Mouse (Mus musculus): ENCODE measurements around the gene Slc2a3. TPM values are rescaled to one million over a fixed set of nuclear protein-coding genes. Genes with fewer than 3 reads are reported as not detected.

Gene Slc2a3
- polyA plus RNA-seq, 1 experiment from 2014 or later = 39.5 TPM

- Histone ChIP-seq H3K4me1 (ENCODE audit: control insufficient read depth, insufficient read depth, low read length) (no peaks in the 10 kb centered on the region), H3K4me3 (ENCODE audit: low read depth, low read length) (no peak overlapping the region), H3K27me3 (ENCODE audit: control insufficient read depth, insufficient read depth, low read length) (no peaks in the 10 kb centered on the region), H3K9ac (ENCODE audit: low read length) (no peak overlapping the region), H3K36me3 (ENCODE audit: control insufficient read depth, insufficient read depth, low read length) (no peaks in the 10 kb centered on the region), H3K4me2 (ENCODE audit: low read depth) (no peak overlapping the region), H3K9me3 (ENCODE audit: control insufficient read depth, low read length) (no peaks in the 10 kb centered on the region), H3K27ac (ENCODE audit: low read depth, low read length) (no peak overlapping the region)
- 82% methylated on average over 3 of the region's 3 CpGs for WGBS
- no peak for DNase-seq (ENCODE audit: low spot score)
- ATAC-seq (ENCODE audit: insufficient read depth, low FRiP score, low TSS enrichment) = no peak
These were observed 106.0 kb downstream of the Slc2a3 start for GRCm38 (mm10) chr6:122695398-122695797.

- DNase-seq (ENCODE audit: low spot score) (no peak), ATAC-seq (ENCODE audit: insufficient read depth, low FRiP score, low TSS enrichment) (no peak)
- Histone ChIP-seq H3K27ac (ENCODE audit: low read depth, low read length) (no peak overlapping the region), H3K4me2 (ENCODE audit: low read depth) (no peak overlapping the region), H3K27me3 (ENCODE audit: control insufficient read depth, insufficient read depth, low read length) (no peaks in the 10 kb centered on the region), H3K9me3 (ENCODE audit: control insufficient read depth, low read length) (no peaks in the 10 kb centered on the region), H3K36me3 (ENCODE audit: control insufficient read depth, insufficient read depth, low read length) (no peaks in the 10 kb centered on the region), H3K9ac (ENCODE audit: low read length) (no peak overlapping the region), H3K4me1 (ENCODE audit: control insufficient read depth, insufficient read depth, low read length) (no peaks in the 10 kb centered on the region), H3K4me3 (ENCODE audit: low read depth, low read length) (no peak overlapping the region)
- 91% methylated on average over 5 of the region's 5 CpGs for WGBS
These were observed 111.4 kb downstream of the Slc2a3 start for GRCm38 (mm10) chr6:122690082-122690481.

GRCm38 (mm10) chr6:122689411-122690055 lies 111.9 kb downstream of the Slc2a3 start:
- Histone ChIP-seq H3K9me3 (ENCODE audit: control insufficient read depth, low read length) (no peaks in the 10 kb centered on the region), H3K9ac (ENCODE audit: low read length) (no peak overlapping the region), H3K27ac (ENCODE audit: low read depth, low read length) (no peak overlapping the region), H3K4me2 (ENCODE audit: low read depth) (no peak overlapping the region), H3K4me1 (ENCODE audit: control insufficient read depth, insufficient read depth, low read length) (no peaks in the 10 kb centered on the region), H3K36me3 (ENCODE audit: control insufficient read depth, insufficient read depth, low read length) (no peaks in the 10 kb centered on the region), H3K4me3 (ENCODE audit: low read depth, low read length) (no peak overlapping the region), H3K27me3 (ENCODE audit: control insufficient read depth, insufficient read depth, low read length) (no peaks in the 10 kb centered on the region)
- WGBS = 81% methylated on average over 6 of the region's 6 CpGs
- no peak for DNase-seq (ENCODE audit: low spot score)
- no peak for ATAC-seq (ENCODE audit: insufficient read depth, low FRiP score, low TSS enrichment)

- ATAC-seq (ENCODE audit: insufficient read depth, low FRiP score, low TSS enrichment) (no peak), DNase-seq (ENCODE audit: low spot score) (no peak)
- no peaks in the 10 kb centered on the region for H3K4me1 ChIP-seq (ENCODE audit: control insufficient read depth, insufficient read depth, low read length)
- H3K9ac ChIP-seq (ENCODE audit: low read length) = no peak overlapping the region
- WGBS = 92% methylated on average over 13 of the region's 13 CpGs
- H3K27ac ChIP-seq (ENCODE audit: low read depth, low read length) = no peak overlapping the region
- H3K4me3 ChIP-seq (ENCODE audit: low read depth, low read length) = no peak overlapping the region
- no peaks in the 10 kb centered on the region for H3K9me3 ChIP-seq (ENCODE audit: control insufficient read depth, low read length)
- no peaks in the 10 kb centered on the region for H3K27me3 ChIP-seq (ENCODE audit: control insufficient read depth, insufficient read depth, low read length)
- H3K4me2 ChIP-seq (ENCODE audit: low read depth) = no peak overlapping the region
- H3K36me3 ChIP-seq (ENCODE audit: control insufficient read depth, insufficient read depth, low read length) = no peaks in the 10 kb centered on the region
These were observed 114.7 kb downstream of the Slc2a3 start for GRCm38 (mm10) chr6:122686709-122687108.

- WGBS = 95% methylated on average over 3 of the region's 3 CpGs
- no peaks in the 10 kb centered on the region for H3K36me3 ChIP-seq (ENCODE audit: control insufficient read depth, insufficient read depth, low read length)
- H3K4me3 ChIP-seq (ENCODE audit: low read depth, low read length) = no peak overlapping the region
- DNase-seq (ENCODE audit: low spot score) = no peak
- H3K4me1 ChIP-seq (ENCODE audit: control insufficient read depth, insufficient read depth, low read length) = no peaks in the 10 kb centered on the region
- ATAC-seq (ENCODE audit: insufficient read depth, low FRiP score, low TSS enrichment) = no peak
- H3K27me3 ChIP-seq (ENCODE audit: control insufficient read depth, insufficient read depth, low read length) = no peaks in the 10 kb centered on the region
- no peaks in the 10 kb centered on the region for H3K9me3 ChIP-seq (ENCODE audit: control insufficient read depth, low read length)
- no peak overlapping the region for H3K27ac ChIP-seq (ENCODE audit: low read depth, low read length)
- no peak overlapping the region for H3K9ac ChIP-seq (ENCODE audit: low read length)
- H3K4me2 ChIP-seq (ENCODE audit: low read depth) = no peak overlapping the region
These were observed 118.8 kb downstream of the Slc2a3 start for GRCm38 (mm10) chr6:122682646-122683045.

Small RNA genes within 50 kb of the gene (microRNA-seq; reads per million reads assigned to microRNA genes)
- not detected for gene Mir7231

Other genes starting within 250 kb of the Slc2a3 start
- not detected in 2 replicates for gene Aicda, start 247.8 kb downstream of the Slc2a3 start, polyA plus RNA-seq (2014; fragmentation: Nextera tagmentation; extraction: Ambion mirVana)
- gene Apobec1, start 199.2 kb downstream of the Slc2a3 start, polyA plus RNA-seq (2014; fragmentation: Nextera tagmentation; extraction: Ambion mirVana) = 1.6 and 1.9 TPM in 2 replicates
- gene Gdf3, start 191.6 kb downstream of the Slc2a3 start, polyA plus RNA-seq (2014; fragmentation: Nextera tagmentation; extraction: Ambion mirVana) = 0.13 TPM in 1 of 2 replicates, not detected in the other
- not detected in 2 replicates for gene Dppa3, start 175.2 kb downstream of the Slc2a3 start, polyA plus RNA-seq (2014; fragmentation: Nextera tagmentation; extraction: Ambion mirVana)
- 0.11 TPM in 1 of 2 replicates, not detected in the other for gene Nanog, start 94.2 kb downstream of the Slc2a3 start, polyA plus RNA-seq (2014; fragmentation: Nextera tagmentation; extraction: Ambion mirVana)
- gene Foxj2, start 18.3 kb upstream of the Slc2a3 start, polyA plus RNA-seq (2014; fragmentation: Nextera tagmentation; extraction: Ambion mirVana) = 4.8 and 5.1 TPM in 2 replicates
- 1.8 and 2.1 TPM in 2 replicates for gene C3ar1, start 54.5 kb upstream of the Slc2a3 start, polyA plus RNA-seq (2014; fragmentation: Nextera tagmentation; extraction: Ambion mirVana)
- gene Necap1, start 72.8 kb upstream of the Slc2a3 start, polyA plus RNA-seq (2014; fragmentation: Nextera tagmentation; extraction: Ambion mirVana) = 76.4 and 80.7 TPM in 2 replicates
- gene Clec4a1, start 120.2 kb upstream of the Slc2a3 start, polyA plus RNA-seq (2014; fragmentation: Nextera tagmentation; extraction: Ambion mirVana) = 0.70 and 0.72 TPM in 2 replicates
- gene Clec4a3, start 150.9 kb upstream of the Slc2a3 start, polyA plus RNA-seq (2014; fragmentation: Nextera tagmentation; extraction: Ambion mirVana) = 0.40 and 0.62 TPM in 2 replicates
- not detected in 2 replicates for gene Clec4a4, start 188.7 kb upstream of the Slc2a3 start, polyA plus RNA-seq (2014; fragmentation: Nextera tagmentation; extraction: Ambion mirVana)
- not detected in 2 replicates for gene Clec4b1, start 248.3 kb upstream of the Slc2a3 start, polyA plus RNA-seq (2014; fragmentation: Nextera tagmentation; extraction: Ambion mirVana)